In genomic region chr13:24693312-24693711, GRCm38 (mm10) we compare ENCODE assay signal across 29 mouse cellular contexts. TPM values are rescaled to one million over a fixed set of nuclear protein-coding genes. Genes with fewer than 3 reads are reported as not detected.
"Had no signal": no experiment of that assay in that cellular context is flagged by ENCODE, and none has a peak within 500 bp of the region (broad histone marks: within the 10 kb centered on the region; RNA-seq: fewer than 3 reads in every experiment).

No protein-coding gene starts in this region.

- H3K27ac ChIP-seq: gastrocnemius, adult 2 months; heart, embryonic 10.5 days; hindbrain, embryonic 10.5 days; hindbrain, embryonic 12.5 days; hindbrain, embryonic 14.5 days; intestine, embryonic 15.5 days; layer of hippocampus, adult 2 months; left cerebral cortex, adult 2 months; limb, embryonic 10.5 days; limb, embryonic 12.5 days had no signal

- DNase-seq: gastrocnemius, adult 2 months; gastrocnemius, postnatal 10 days; gastrocnemius, postnatal 25 days; heart, adult 18-20 months; heart, postnatal 10 days; heart, postnatal 4 days; kidney, adult 18-20 months; kidney, adult 8-10 months; kidney, postnatal 10 days; kidney, postnatal 25 days; kidney, postnatal 4 days had no signal

- H3K4me1 ChIP-seq: heart, embryonic 10.5 days; heart, embryonic 12.5 days; hindbrain, embryonic 10.5 days; hindbrain, embryonic 12.5 days; intestine, embryonic 15.5 days; limb, embryonic 10.5 days; limb, embryonic 12.5 days had no signal

- H3K27me3 ChIP-seq: heart, embryonic 12.5 days; hindbrain, embryonic 12.5 days; intestine, embryonic 15.5 days had no signal

- H3K4me3 ChIP-seq: gastrocnemius, adult 2 months; heart, embryonic 10.5 days; heart, embryonic 12.5 days; hindbrain, embryonic 10.5 days; hindbrain, embryonic 12.5 days; intestine, embryonic 15.5 days; layer of hippocampus, adult 2 months; left cerebral cortex, adult 2 months; limb, embryonic 10.5 days; limb, embryonic 12.5 days had no signal

- H3K9ac ChIP-seq: heart, embryonic 12.5 days; hindbrain, embryonic 12.5 days; hindbrain, embryonic 14.5 days; intestine, embryonic 15.5 days; limb, embryonic 12.5 days had no signal

- H3K4me2 ChIP-seq: heart, embryonic 12.5 days; hindbrain, embryonic 12.5 days; hindbrain, embryonic 14.5 days; intestine, embryonic 15.5 days; limb, embryonic 12.5 days had no signal

- ATAC-seq: hindbrain, embryonic 16.5 days; inflammation-experienced regulatory T-cells, adult 6 months; intestine, embryonic 15.5 days; intestine, postnatal 0 days had no signal

- H3K9me3 ChIP-seq: heart, embryonic 10.5 days; heart, embryonic 12.5 days; hindbrain, embryonic 10.5 days; hindbrain, embryonic 12.5 days; intestine, embryonic 15.5 days; limb, embryonic 10.5 days; limb, embryonic 12.5 days had no signal

- H3K36me3 ChIP-seq: hindbrain, embryonic 10.5 days; intestine, embryonic 15.5 days; limb, embryonic 10.5 days; limb, embryonic 12.5 days had no signal

RNA-seq across cellular contexts. Expression of gene Armh2, which starts 47.7 kb away (rescaled TPM):
- polyA plus RNA-seq: heart, embryonic 10.5 days; heart, embryonic 12.5 days; heart, embryonic 14.5 days; heart, embryonic 16.5 days; hindbrain, embryonic 10.5 days; hindbrain, embryonic 12.5 days; hindbrain, embryonic 14.5 days; hindbrain, embryonic 16.5 days; intestine, embryonic 15.5 days; intestine, postnatal 0 days; kidney, embryonic 14.5 days; kidney, embryonic 16.5 days; limb, embryonic 10.5 days; limb, embryonic 12.5 days; limb, embryonic 14.5 days had no signal
